Mouse (Mus musculus): ENCODE results near the gene Serac1. TPM values are rescaled to one million over a fixed set of nuclear protein-coding genes. Genes with fewer than 3 reads are reported as not detected.

The Serac1 gene
- total and polyA plus RNA-seq, 3 experiments: 5.7 to 8.6 (median 7.0) TPM

GRCm38 (mm10) chr17:6008590-6008989 lies 71.0 kb downstream of the Serac1 start:
- Histone ChIP-seq H3K4me3 (no peak overlapping the region), H3K27ac (peak overlapping the region; percentile 47; the same call in 1 of the 2 replicates), H3K36me3 (ENCODE audit: control insufficient read depth, insufficient read depth, low read length) (peaks cover 11% of the 10 kb centered on the region; the same call in 1 of the 2 replicates), H3K27me3 (ENCODE audit: control insufficient read depth, insufficient read depth, low read length) (no peaks in the 10 kb centered on the region), H3K4me1 (ENCODE audit: control insufficient read depth, insufficient read depth, low read length) (peaks cover 23% of the 10 kb centered on the region), H3K9ac (ENCODE audit: low read depth, low read length) (no peak overlapping the region), H3K79me2 (replicated peaks; ENCODE audit: control insufficient read depth, insufficient read depth, low read length) (no peaks in the 10 kb centered on the region)
- intact Hi-C loops (cut with DNase I): no loop called here
- DNase-seq: no peak
- TF ChIP-seq POLR2A (IDR thresholded peaks at IDR 0.05; ENCODE audit: insufficient read depth, low read depth, low read length): no peak
- 13% methylated on average over 11 of the region's 11 CpGs for WGBS

- H3K27ac ChIP-seq: peak overlapping the region; percentile 47
- no peaks in the 10 kb centered on the region for H3K27me3 ChIP-seq (ENCODE audit: control insufficient read depth, insufficient read depth, low read length)
- no peak for DNase-seq
- peaks cover 26% of the 10 kb centered on the region for H3K4me1 ChIP-seq (ENCODE audit: control insufficient read depth, insufficient read depth, low read length)
- intact Hi-C loops (cut with DNase I): no loop called here
- no peak overlapping the region for H3K4me3 ChIP-seq
- 58% methylated on average over 9 of the region's 9 CpGs for WGBS
- no peaks in the 10 kb centered on the region for H3K79me2 ChIP-seq (replicated peaks; ENCODE audit: control insufficient read depth, insufficient read depth, low read length)
- no peak overlapping the region for H3K9ac ChIP-seq (ENCODE audit: low read depth, low read length)
- H3K36me3 ChIP-seq (ENCODE audit: control insufficient read depth, insufficient read depth, low read length): peaks cover 11% of the 10 kb centered on the region; the same call in 1 of the 2 replicates
- TF ChIP-seq EP300 (IDR thresholded peaks at IDR 0.05; ENCODE audit: insufficient read depth, low read depth, low read length): no peak
- TF ChIP-seq CTCF (IDR thresholded peaks at IDR 0.05): no peak
- TF ChIP-seq POLR2A (IDR thresholded peaks at IDR 0.05; ENCODE audit: insufficient read depth, low read depth, low read length): no peak
Measured at GRCm38 (mm10) chr17:6007902-6008301, 71.6 kb downstream of the Serac1 start.

- Histone ChIP-seq H3K27ac (peak overlapping the region; percentile 47), H3K4me1 (ENCODE audit: control insufficient read depth, insufficient read depth, low read length) (peaks cover 27% of the 10 kb centered on the region), H3K79me2 (replicated peaks; ENCODE audit: control insufficient read depth, insufficient read depth, low read length) (no peaks in the 10 kb centered on the region), H3K27me3 (ENCODE audit: control insufficient read depth, insufficient read depth, low read length) (no peaks in the 10 kb centered on the region), H3K36me3 (ENCODE audit: control insufficient read depth, insufficient read depth, low read length) (peaks cover 11% of the 10 kb centered on the region; the same call in 1 of the 2 replicates), H3K9ac (ENCODE audit: low read depth, low read length) (no peak overlapping the region), H3K4me3 (no peak overlapping the region)
- intact Hi-C loops (cut with DNase I): no loop called here
- DNase-seq: no peak
- 85% methylated on average over 5 of the region's 5 CpGs for WGBS
- TF ChIP-seq CTCF (IDR thresholded peaks at IDR 0.05) (no peak), POLR2A (IDR thresholded peaks at IDR 0.05; ENCODE audit: insufficient read depth, low read depth, low read length) (no peak), EP300 (IDR thresholded peaks at IDR 0.05; ENCODE audit: insufficient read depth, low read depth, low read length) (no peak)
Measured at GRCm38 (mm10) chr17:6007101-6007780, 72.3 kb downstream of the Serac1 start.

- WGBS: 16% methylated on average over 14 of the region's 14 CpGs
- H3K9ac ChIP-seq (ENCODE audit: low read depth, low read length): peak overlapping the region; percentile 38; the same call in 1 of the 2 replicates
- intact Hi-C loops (cut with DNase I): loop anchor here (2.0 kb wide), 1 partner anchor 29 kb away; no protein-coding TSS in a partner anchor
- no peaks in the 10 kb centered on the region for H3K79me2 ChIP-seq (replicated peaks; ENCODE audit: control insufficient read depth, insufficient read depth, low read length)
- no peak overlapping the region for H3K4me3 ChIP-seq
- peak overlapping the region; percentile 75 for H3K27ac ChIP-seq
- 0 out of 2 replicates have a peak, but pooled peaks have one; percentile 7 for TF ChIP-seq EP300 (IDR thresholded peaks at IDR 0.05; ENCODE audit: insufficient read depth, low read depth, low read length)
- peak; percentile 58 for TF ChIP-seq CTCF (IDR thresholded peaks at IDR 0.05)
- TF ChIP-seq POLR2A (IDR thresholded peaks at IDR 0.05; ENCODE audit: insufficient read depth, low read depth, low read length): no peak
- DNase-seq: peak; percentile 69 to 85
- H3K4me1 ChIP-seq (ENCODE audit: control insufficient read depth, insufficient read depth, low read length): peaks cover 38% of the 10 kb centered on the region
- H3K27me3 ChIP-seq (ENCODE audit: control insufficient read depth, insufficient read depth, low read length): no peaks in the 10 kb centered on the region
- peaks cover 11% of the 10 kb centered on the region for H3K36me3 ChIP-seq (ENCODE audit: control insufficient read depth, insufficient read depth, low read length)
Measured at GRCm38 (mm10) chr17:6005638-6006471, 73.7 kb downstream of the Serac1 start.

- WGBS: 24% methylated on average over 14 of the region's 14 CpGs
- Histone ChIP-seq H3K4me1 (ENCODE audit: control insufficient read depth, insufficient read depth, low read length) (peaks cover 41% of the 10 kb centered on the region), H3K79me2 (replicated peaks; ENCODE audit: control insufficient read depth, insufficient read depth, low read length) (no peaks in the 10 kb centered on the region), H3K9ac (ENCODE audit: low read depth, low read length) (peak overlapping the region; percentile 38; the same call in 1 of the 2 replicates), H3K27ac (peak overlapping the region; percentile 75), H3K4me3 (no peak overlapping the region), H3K27me3 (ENCODE audit: control insufficient read depth, insufficient read depth, low read length) (no peaks in the 10 kb centered on the region), H3K36me3 (ENCODE audit: control insufficient read depth, insufficient read depth, low read length) (peaks cover 11% of the 10 kb centered on the region)
- intact Hi-C loops (cut with DNase I): loop anchor here (2.0 kb wide), 1 partner anchor 28 kb away; no protein-coding TSS in a partner anchor
- TF ChIP-seq CTCF (IDR thresholded peaks at IDR 0.05) (no peak), POLR2A (IDR thresholded peaks at IDR 0.05; ENCODE audit: insufficient read depth, low read depth, low read length) (peak; percentile 42; the same call in 1 of the 2 replicates), EP300 (IDR thresholded peaks at IDR 0.05; ENCODE audit: insufficient read depth, low read depth, low read length) (no peak)
- no peak for DNase-seq
Measured at GRCm38 (mm10) chr17:6005246-6005637, 74.3 kb downstream of the Serac1 start.
